Mouse (Mus musculus) stomach, embryonic 14.5 days (tissue): Measurements from ENCODE around the gene Igflr1. TPM values are rescaled to one million over a fixed set of nuclear protein-coding genes. Genes with fewer than 3 reads are reported as not detected.

Experiments
- ATAC-seq: fragments of 200-750 bp; cut with Nextera tagmentation; 2 replicates; pipeline ENCODE4 v1.8.0; 2017; ENCODE audit warnings: low read depth, moderate TSS enrichment; ENCODE audit not compliant: insufficient number of reproducible peaks, insufficient read depth, low FRiP score
- H3K27ac ChIP-seq: fragments of 300-500 bp; sonication (generic); 2 replicates; pipeline ENCODE4 v1.5.1; 2014; ENCODE audit warnings: mild to moderate bottlenecking, low read length, moderate library complexity, mixed read lengths
- H3K27me3 ChIP-seq: fragments of 300-500 bp; sonication (generic); 2 replicates; pipeline ENCODE4 v1.6.1; 2014; ENCODE audit warnings: low read length, control low read depth, mixed read lengths; ENCODE audit not compliant: control insufficient read depth, insufficient read depth
- H3K36me3 ChIP-seq: fragments of 300-500 bp; sonication (generic); 2 replicates; pipeline ENCODE4 v1.6.1; 2014; ENCODE audit warnings: mild to moderate bottlenecking, control low read depth, low read length, moderate library complexity, mixed read lengths; ENCODE audit not compliant: control insufficient read depth, insufficient read depth
- H3K4me1 ChIP-seq: fragments of 300-500 bp; sonication (generic); 2 replicates; pipeline ENCODE4 v1.6.1; 2014; ENCODE audit warnings: low read length, control low read depth, mixed read lengths; ENCODE audit not compliant: control insufficient read depth, insufficient read depth
- H3K4me2 ChIP-seq: fragments of 300-500 bp; sonication (generic); replicated peaks from 2 replicates; pipeline ENCODE4 v1.6.1; 2014; ENCODE audit warnings: low read depth, low read length, control low read depth
- H3K4me3 ChIP-seq: fragments of 300-500 bp; sonication (generic); 2 replicates; pipeline ENCODE4 v1.5.1; 2014; ENCODE audit warnings: low read depth, low read length, control low read depth
- H3K9ac ChIP-seq: fragments of 300-500 bp; sonication (generic); replicated peaks from 2 replicates; pipeline ENCODE4 v1.6.1; 2014; ENCODE audit warnings: low read depth, mild to moderate bottlenecking, control low read depth, low read length, moderate library complexity, mixed read lengths
- H3K9me3 ChIP-seq: fragments of 300-500 bp; sonication (generic); 2 replicates; pipeline ENCODE4 v1.6.1; 2016; ENCODE audit warnings: low read depth, low read length, control low read depth; ENCODE audit not compliant: control insufficient read depth
- WGBS: fragments of 180-500 bp; shearing (Covaris S2); extraction: QIAGEN DNeasy Blood & Tissue Kit; methylation state at CpG from one replicate; pipeline ENCODE4 v1.1.7; 2014; 5-methylcytosine and 5-hydroxymethylcytosine counted together
- polyA plus RNA-seq: library from polyadenylated mRNA; unstranded; fragments of >200 nt; fragmentation: Nextera tagmentation; extraction: Ambion mirVana; gene quantifications from 2 replicates; pipeline ENCODE4 v1.2.1, GENCODE M21; 2014

The Igflr1 gene
- polyA plus RNA-seq, 1 experiment from 2014 or later, result 1.3 TPM

DNA sequence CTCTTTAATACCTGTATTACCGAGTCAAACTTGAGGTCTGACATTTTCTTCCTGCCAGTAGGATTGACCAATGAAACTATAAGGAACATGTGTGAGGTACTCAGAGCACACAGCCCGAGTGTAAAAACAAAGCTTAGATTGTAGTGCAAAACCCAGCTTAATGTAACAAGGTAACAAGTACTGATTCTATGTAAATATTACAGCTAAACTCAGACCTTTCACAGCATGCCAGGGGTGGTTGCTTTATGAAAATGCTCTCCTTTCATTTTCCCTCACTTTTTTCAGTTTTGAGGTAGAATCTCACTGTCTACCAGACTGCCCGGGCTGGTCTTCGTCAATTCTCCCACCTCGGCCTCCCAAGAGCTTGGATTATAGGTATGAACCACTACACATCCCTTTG lies 30.9 kb downstream of the Igflr1 start:
- no peaks in the 10 kb centered on the region for H3K27me3 ChIP-seq
- H3K4me2 ChIP-seq, result no peak overlapping the region
- no peaks in the 10 kb centered on the region for H3K36me3 ChIP-seq
- H3K27ac ChIP-seq, result no peak overlapping the region
- H3K4me1 ChIP-seq, result peaks cover 3% of the 10 kb centered on the region; the same call in 1 of the 2 replicates
- H3K9ac ChIP-seq, result no peak overlapping the region
- H3K4me3 ChIP-seq, result no peak overlapping the region
- 77% methylated on average over 5 of the region's 5 CpGs for WGBS
- no peak for ATAC-seq
- no peaks in the 10 kb centered on the region for H3K9me3 ChIP-seq

DNA sequence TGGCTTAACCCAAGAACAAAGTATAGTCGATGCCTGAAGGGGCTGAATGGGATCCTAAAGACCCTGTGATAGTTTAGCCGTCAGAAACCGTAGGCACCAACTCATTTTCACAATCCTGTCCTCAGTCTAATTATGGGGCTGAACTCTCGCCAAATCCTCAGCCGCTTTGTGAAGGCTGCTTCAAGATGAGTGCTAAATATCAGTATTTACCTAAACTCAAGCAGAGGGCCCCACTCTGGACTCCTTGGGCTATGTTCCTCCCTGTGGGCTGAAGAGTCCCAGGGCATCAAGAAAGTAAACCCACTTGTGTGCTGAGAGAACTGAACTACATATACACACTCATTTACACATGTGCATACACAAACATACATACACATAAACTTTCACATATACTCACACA lies 31.6 kb downstream of the Igflr1 start:
- Histone ChIP-seq H3K27me3 (no peaks in the 10 kb centered on the region), H3K4me3 (no peak overlapping the region), H3K9ac (no peak overlapping the region), H3K36me3 (no peaks in the 10 kb centered on the region), H3K4me2 (no peak overlapping the region), H3K4me1 (peaks cover 3% of the 10 kb centered on the region; the same call in 1 of the 2 replicates), H3K27ac (no peak overlapping the region), H3K9me3 (no peaks in the 10 kb centered on the region)
- ATAC-seq, result no peak
- 64% methylated on average over 5 of the region's 5 CpGs for WGBS

DNA sequence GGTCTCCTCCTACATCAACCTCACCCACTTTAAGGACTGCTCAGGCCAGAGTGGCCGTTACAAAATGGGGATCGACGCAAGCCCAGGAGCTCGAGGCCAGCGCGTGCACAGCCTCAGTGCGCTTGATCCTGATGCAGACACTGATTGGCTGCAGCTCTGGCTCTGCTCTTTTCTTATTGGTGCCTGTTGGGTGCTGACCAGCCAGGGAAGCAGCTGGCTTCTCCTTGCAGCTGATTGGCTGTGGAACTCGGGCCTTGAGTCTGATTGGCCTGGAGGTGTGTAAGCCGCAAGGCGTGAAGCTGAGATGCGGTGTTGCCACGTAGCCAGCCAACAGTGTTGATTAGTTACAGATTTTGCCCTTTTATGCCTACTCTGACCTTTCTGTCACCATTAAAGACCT lies 33.6 kb downstream of the Igflr1 start, which contains the start of gene Zbtb32:
TSS of gene Zbtb32 (minus strand) at position 124 of the 400 bp plus-strand sequence.
- no peak within 1 kb of the TSS for H3K4me3 ChIP-seq
- no peak within 1 kb of the TSS for H3K9ac ChIP-seq
- H3K27ac ChIP-seq, result peak within 1 kb of the TSS; percentile 46; the same call in 1 of the 2 replicates
- 92% methylated on average over 12 of the region's 12 CpGs for WGBS
- H3K27me3 ChIP-seq, result no peaks in the 10 kb centered on the region
- no peaks in the 10 kb centered on the region for H3K36me3 ChIP-seq
- peaks cover 3% of the 10 kb centered on the region; the same call in 1 of the 2 replicates for H3K4me1 ChIP-seq
- no peaks in the 10 kb centered on the region for H3K9me3 ChIP-seq
- no peak within 1 kb of the TSS for H3K4me2 ChIP-seq
- no peak for ATAC-seq

- no peaks in the 10 kb centered on the region for H3K27me3 ChIP-seq
- H3K9me3 ChIP-seq, result no peaks in the 10 kb centered on the region
- no peak overlapping the region for H3K9ac ChIP-seq
- no peaks in the 10 kb centered on the region for H3K36me3 ChIP-seq
- WGBS, result under 1% methylated on average over 16 of the region's 16 CpGs
- H3K4me2 ChIP-seq, result 0 out of 2 replicates have a peak overlapping the region, but pooled peaks have one; percentile 10
- H3K27ac ChIP-seq, result peak overlapping the region; percentile 55; the same call in 1 of the 2 replicates
- peak; percentile 94 for ATAC-seq
- H3K4me1 ChIP-seq, result peaks cover 3% of the 10 kb centered on the region; the same call in 1 of the 2 replicates
- H3K4me3 ChIP-seq, result no peak overlapping the region
Measured at GRCm38 (mm10) chr7:30599933-30600353, 34.7 kb downstream of the Igflr1 start.

- Histone ChIP-seq H3K9ac (no peak overlapping the region), H3K4me1 (peaks cover 3% of the 10 kb centered on the region; the same call in 1 of the 2 replicates), H3K4me2 (no peak overlapping the region), H3K27me3 (no peaks in the 10 kb centered on the region), H3K27ac (peak overlapping the region; percentile 55; the same call in 1 of the 2 replicates), H3K9me3 (no peaks in the 10 kb centered on the region), H3K4me3 (no peak overlapping the region), H3K36me3 (no peaks in the 10 kb centered on the region)
- WGBS, result 62% methylated on average over 7 of the region's 7 CpGs
- no peak for ATAC-seq
Measured at GRCm38 (mm10) chr7:30600651-30601050, 35.4 kb downstream of the Igflr1 start.

DNA sequence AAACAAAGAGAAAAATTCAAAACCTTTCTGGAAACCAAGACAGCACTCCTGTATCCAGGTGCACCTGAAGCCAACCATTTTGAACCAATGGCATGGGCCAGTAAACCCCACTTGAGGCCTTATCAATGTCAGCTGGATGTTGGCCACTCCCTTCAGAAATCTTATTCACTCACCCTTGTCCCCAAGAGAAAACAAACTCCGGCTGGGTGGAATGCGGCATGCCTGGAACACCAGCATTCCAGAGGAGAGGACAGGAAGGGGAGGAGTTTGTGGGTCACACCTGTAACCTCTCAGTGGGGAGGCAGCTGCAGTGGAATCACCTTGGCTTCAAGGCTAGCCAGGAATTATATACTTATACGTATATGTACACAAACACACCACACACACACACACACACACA lies 37.4 kb downstream of the Igflr1 start:
- Histone ChIP-seq H3K9ac (no peak overlapping the region), H3K9me3 (no peaks in the 10 kb centered on the region), H3K4me3 (no peak overlapping the region), H3K27me3 (no peaks in the 10 kb centered on the region), H3K36me3 (no peaks in the 10 kb centered on the region), H3K27ac (peak overlapping the region; percentile 52), H3K4me2 (no peak overlapping the region), H3K4me1 (peaks cover 3% of the 10 kb centered on the region; the same call in 1 of the 2 replicates)
- WGBS, result 10% methylated on average over 3 of the region's 3 CpGs
- ATAC-seq, result peak; percentile 53

DNA sequence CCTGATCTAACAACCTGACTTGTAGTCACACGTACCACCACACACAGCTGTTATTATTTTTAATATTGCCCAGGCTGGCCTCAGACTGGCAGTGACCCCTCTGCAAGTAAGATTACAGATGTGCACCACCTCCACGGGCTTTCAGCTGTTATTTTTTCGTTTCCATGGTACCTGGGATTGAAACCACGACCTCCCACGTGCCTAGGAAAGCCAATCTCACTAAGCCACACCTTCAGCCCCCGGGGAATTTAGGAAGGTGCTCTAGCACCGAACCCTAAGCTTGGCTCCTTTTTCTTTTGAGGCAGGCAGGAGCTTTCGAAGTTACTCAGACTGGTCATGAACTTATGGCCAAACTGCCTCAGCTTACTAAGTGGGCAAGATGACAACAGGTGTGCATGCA lies 39.2 kb downstream of the Igflr1 start:
- no peak for ATAC-seq
- Histone ChIP-seq H3K27ac (no peak overlapping the region), H3K4me2 (no peak overlapping the region), H3K27me3 (no peaks in the 10 kb centered on the region), H3K9me3 (no peaks in the 10 kb centered on the region), H3K9ac (no peak overlapping the region), H3K36me3 (no peaks in the 10 kb centered on the region), H3K4me1 (peaks cover 3% of the 10 kb centered on the region; the same call in 1 of the 2 replicates), H3K4me3 (no peak overlapping the region)
- 53% methylated on average over 8 of the region's 8 CpGs for WGBS

- H3K4me2 ChIP-seq, result no peak overlapping the region
- 82% methylated on average over 8 of the region's 8 CpGs for WGBS
- H3K27ac ChIP-seq, result no peak overlapping the region
- H3K27me3 ChIP-seq, result no peaks in the 10 kb centered on the region
- no peak overlapping the region for H3K9ac ChIP-seq
- H3K4me1 ChIP-seq, result peaks cover 3% of the 10 kb centered on the region; the same call in 1 of the 2 replicates
- no peaks in the 10 kb centered on the region for H3K9me3 ChIP-seq
- no peak overlapping the region for H3K4me3 ChIP-seq
- H3K36me3 ChIP-seq, result no peaks in the 10 kb centered on the region
- no peak for ATAC-seq
Measured at GRCm38 (mm10) chr7:30604944-30605343, 39.7 kb downstream of the Igflr1 start.
